Mouse (Mus musculus) lung, adult 18-20 months (tissue): ENCODE data around the gene Sync.

Experiments
- DNase-seq, 2 experiments: peaks; one replicate each; pipeline ENCODE4 v3.0.0; 2022; ENCODE audit warnings: mixed read lengths in 2 of 2

The Sync gene

GRCm38 (mm10) chr4:129307936-129308335 lies 20.5 kb downstream of the Sync start:
- no peak for DNase-seq

GRCm38 (mm10) chr4:129313886-129314285 lies 26.5 kb downstream of the Sync start:
- DNase-seq = no peak

GRCm38 (mm10) chr4:129320876-129321275 lies 33.5 kb downstream of the Sync start:
- no peak for DNase-seq

- DNase-seq = no peak
Observed at GRCm38 (mm10) chr4:129322042-129322441, 34.6 kb downstream of the Sync start.

- DNase-seq = no peak
Observed at GRCm38 (mm10) chr4:129323491-129323890, 36.1 kb downstream of the Sync start.

- peak in 1 of 2 experiments; percentile 24 for DNase-seq
Observed at GRCm38 (mm10) chr4:129324756-129325155, 37.3 kb downstream of the Sync start.

GRCm38 (mm10) chr4:129326191-129326590 lies 38.8 kb downstream of the Sync start:
- DNase-seq = no peak

- DNase-seq = no peak
Observed at GRCm38 (mm10) chr4:129332846-129333245, 45.4 kb downstream of the Sync start.

GRCm38 (mm10) chr4:129334677-129335215 lies 47.3 kb downstream of the Sync start:
- DNase-seq = no peak

- DNase-seq = peak; percentile 97
Observed at GRCm38 (mm10) chr4:129335216-129336074, 48.0 kb downstream of the Sync start, which contains the start of the genes Rbbp4 and Zbtb8os. Gene Rbbp4 (minus strand): TSS chr4:129335370. Gene Zbtb8os (plus strand): TSS chr4:129335695.

GRCm38 (mm10) chr4:129336291-129336690 lies 48.9 kb downstream of the Sync start:
- no peak for DNase-seq

GRCm38 (mm10) chr4:129339743-129340142 lies 52.3 kb downstream of the Sync start:
- no peak for DNase-seq

- no peak for DNase-seq
Observed at GRCm38 (mm10) chr4:129341888-129342287, 54.5 kb downstream of the Sync start.

- DNase-seq = no peak
Observed at GRCm38 (mm10) chr4:129342705-129343104, 55.3 kb downstream of the Sync start.

- no peak for DNase-seq
Observed at GRCm38 (mm10) chr4:129346481-129347154, 59.2 kb downstream of the Sync start.

- peak; percentile 67 to 72 for DNase-seq
Observed at GRCm38 (mm10) chr4:129350644-129351043, 63.2 kb downstream of the Sync start.

- no peak for DNase-seq
Observed at GRCm38 (mm10) chr4:129351111-129351510, 63.7 kb downstream of the Sync start.

- DNase-seq = no peak
Observed at GRCm38 (mm10) chr4:129353176-129353575, 65.8 kb downstream of the Sync start.

GRCm38 (mm10) chr4:129354236-129354635 lies 66.8 kb downstream of the Sync start:
- no peak for DNase-seq

GRCm38 (mm10) chr4:129357613-129358163 lies 70.3 kb downstream of the Sync start:
- DNase-seq = no peak
